Mouse (Mus musculus) testis, adult 2 months (tissue): Measurements from ENCODE around the gene Myl9. TPM values are rescaled to one million over a fixed set of nuclear protein-coding genes. Genes with fewer than 3 reads are reported as not detected.
A peak's percentile ranks its signal among the peaks of the same experiment; 100 is the strongest.
"Not testable (repeated sequence)": the region's sequence is repeated elsewhere in the genome, so short reads cannot be mapped to it uniquely, and the experiment has no call there.

Experiments used
- H3K27ac ChIP-seq: fragments of 200-500 bp; 2 replicates; pipeline ENCODE4 v1.5.1; 2012; ENCODE audit warnings: low read depth, low read length; ENCODE audit not compliant: control insufficient read depth, insufficient read depth
- H3K27me3 ChIP-seq: fragments of 200-500 bp; 2 replicates; pipeline ENCODE4 v1.6.1; 2012; ENCODE audit warnings: mild to moderate bottlenecking, low read length, moderate library complexity; ENCODE audit not compliant: control insufficient read depth, insufficient read depth
- H3K36me3 ChIP-seq: fragments of 200-500 bp; 2 replicates; pipeline ENCODE4 v1.6.1; 2012; ENCODE audit warnings: mild to moderate bottlenecking, low read length; ENCODE audit not compliant: control insufficient read depth, insufficient read depth
- H3K4me1 ChIP-seq: fragments of 200-500 bp; 2 replicates; pipeline ENCODE4 v1.6.1; 2012; ENCODE audit warnings: low read length; ENCODE audit not compliant: control insufficient read depth, insufficient read depth
- H3K4me3 ChIP-seq: fragments of 200-500 bp; 2 replicates; pipeline ENCODE4 v1.5.1; 2012; ENCODE audit warnings: low read depth, mild to moderate bottlenecking, low read length, moderate library complexity, mixed read lengths; ENCODE audit not compliant: control insufficient read depth
- CTCF ChIP-seq: fragments of 200-500 bp; IDR thresholded peaks from 2 replicates; pipeline ENCODE4 v1.5.1; 2012; ENCODE audit warnings: low read depth, mild to moderate bottlenecking, inconsistent platforms, low read length, moderate library complexity; ENCODE audit not compliant: control insufficient read depth, insufficient read depth, insufficient replicate concordance
- POLR2A ChIP-seq: fragments of 200-500 bp; IDR thresholded peaks from 2 replicates; pipeline ENCODE4 v1.6.1; 2012; ENCODE audit warnings: low read depth, mild to moderate bottlenecking, inconsistent platforms, low read length, moderate library complexity; ENCODE audit not compliant: control insufficient read depth
- polyA plus RNA-seq: library from polyadenylated mRNA; depleted of rRNA; stranded (reverse); fragments of >200 nt; gene quantifications from 2 replicates; pipeline ENCODE4 v1.2.3, GENCODE M21; 2012

Gene Myl9
- polyA plus RNA-seq, 1 experiment, result 68.0 TPM

DNA sequence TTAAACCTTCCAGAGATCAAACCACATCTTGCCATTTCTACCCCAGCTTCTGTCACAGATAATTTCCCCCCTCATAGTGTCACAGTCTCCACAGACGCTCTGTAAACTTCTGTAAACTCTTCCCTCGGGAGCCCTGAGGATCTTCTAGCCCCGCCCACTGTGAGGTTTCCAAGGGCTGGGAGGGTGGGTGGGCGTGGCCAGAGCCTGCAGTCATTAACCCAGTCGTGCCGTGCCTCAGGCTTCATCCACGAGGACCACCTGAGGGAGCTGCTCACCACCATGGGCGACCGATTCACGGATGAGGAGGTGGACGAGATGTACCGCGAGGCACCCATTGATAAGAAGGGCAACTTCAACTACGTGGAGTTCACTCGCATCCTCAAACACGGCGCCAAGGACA lies 5.5 kb downstream of the Myl9 start:
- Histone ChIP-seq H3K36me3 (no peaks in the 10 kb centered on the region), H3K4me3 (peak overlapping the region; percentile 12), H3K4me1 (peaks cover 16% of the 10 kb centered on the region), H3K27me3 (no peaks in the 10 kb centered on the region), H3K27ac (peak overlapping the region; percentile 18; the same call in 1 of the 2 replicates)
- no peak for TF ChIP-seq POLR2A
- TF ChIP-seq CTCF, result no peak

DNA sequence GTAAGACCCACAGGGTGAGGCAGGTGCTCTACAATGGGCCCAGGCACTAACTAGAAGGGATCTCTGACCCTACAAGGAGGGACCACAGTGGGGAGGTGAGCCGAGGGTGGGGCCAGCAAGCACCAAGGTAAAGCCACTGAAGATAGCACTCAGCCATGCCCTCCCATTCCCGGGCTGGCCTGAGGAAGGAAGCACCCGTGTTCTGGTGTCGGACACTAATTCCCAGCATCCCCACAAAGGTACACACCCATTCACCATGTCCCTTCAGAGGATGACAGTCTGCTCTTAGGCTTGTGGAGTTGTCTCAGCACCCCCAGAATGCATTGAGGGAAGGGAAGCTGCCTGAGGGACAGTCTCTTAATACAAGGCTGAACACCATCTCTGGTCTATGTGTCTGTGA lies 6.1 kb downstream of the Myl9 start:
- no peaks in the 10 kb centered on the region for H3K27me3 ChIP-seq
- H3K27ac ChIP-seq, result no peak overlapping the region
- TF ChIP-seq CTCF (no peak), POLR2A (no peak)
- H3K4me3 ChIP-seq, result peak overlapping the region; percentile 12; the same call in 1 of the 2 replicates
- peaks cover 15% of the 10 kb centered on the region for H3K4me1 ChIP-seq
- H3K36me3 ChIP-seq, result no peaks in the 10 kb centered on the region

DNA sequence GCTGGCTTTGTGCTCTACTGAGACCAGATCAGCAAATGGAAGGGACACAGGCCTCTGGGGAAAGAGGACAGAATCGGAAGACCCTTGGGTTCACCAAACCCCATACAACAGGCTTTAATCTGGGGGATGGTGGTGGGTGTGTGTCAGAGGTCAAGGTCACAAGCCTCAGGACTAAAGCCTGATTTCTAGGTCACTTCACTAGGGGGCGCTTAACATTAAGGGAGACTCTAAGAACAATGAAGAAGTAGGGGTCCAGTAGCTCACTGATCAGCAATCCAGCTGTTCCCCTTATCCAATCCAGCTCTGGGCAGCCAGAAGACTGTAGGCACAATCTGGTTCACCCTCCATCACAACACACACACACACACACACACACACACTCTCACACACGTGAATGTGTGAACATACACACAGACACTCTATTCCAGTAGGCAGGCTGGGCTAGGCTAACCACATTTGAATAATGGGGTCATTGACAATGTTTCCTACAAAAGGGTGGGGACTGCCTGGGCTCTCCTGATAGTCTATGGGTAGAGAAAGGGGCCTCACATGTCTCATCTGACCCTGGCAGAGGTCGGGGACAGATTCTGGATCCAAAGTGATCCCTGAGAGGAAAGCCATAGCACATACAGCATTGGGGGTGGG lies 6.7 kb downstream of the Myl9 start:
- H3K27ac ChIP-seq, result no peak overlapping the region
- TF ChIP-seq CTCF, result no peak
- H3K4me1 ChIP-seq, result peaks cover 15% of the 10 kb centered on the region
- no peak overlapping the region for H3K4me3 ChIP-seq
- no peaks in the 10 kb centered on the region for H3K36me3 ChIP-seq
- H3K27me3 ChIP-seq, result no peaks in the 10 kb centered on the region

GRCm38 (mm10) chr2:156782481-156783348 lies 7.5 kb downstream of the Myl9 start:
- H3K4me3 ChIP-seq, result no peak overlapping the region
- H3K27me3 ChIP-seq, result no peaks in the 10 kb centered on the region
- no peaks in the 10 kb centered on the region for H3K36me3 ChIP-seq
- peak overlapping the region; percentile 52 for H3K27ac ChIP-seq
- no peak for TF ChIP-seq CTCF
- TF ChIP-seq POLR2A, result no peak
- H3K4me1 ChIP-seq, result peaks cover 15% of the 10 kb centered on the region

DNA sequence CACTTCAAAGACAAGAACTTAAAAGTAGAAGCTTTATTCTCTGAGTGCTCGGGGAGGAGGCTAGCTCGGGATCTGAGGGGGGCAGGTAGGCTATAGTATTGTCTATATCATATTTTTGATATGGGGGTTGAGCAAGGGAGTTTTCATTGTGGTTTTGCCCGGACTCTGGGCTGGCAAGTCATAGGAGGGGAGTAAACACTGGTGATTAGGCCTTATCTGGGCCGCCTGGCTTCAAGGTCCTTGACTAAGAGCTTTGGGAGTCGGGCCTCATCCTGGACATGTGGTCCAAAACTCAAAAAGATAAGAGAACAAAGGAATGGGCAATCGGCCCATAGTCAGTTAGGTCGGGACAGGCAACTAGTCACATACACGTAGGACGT lies 8.1 kb downstream of the Myl9 start:
- H3K27me3 ChIP-seq, result no peaks in the 10 kb centered on the region
- H3K4me1 ChIP-seq, result peaks cover 15% of the 10 kb centered on the region
- no peak overlapping the region for H3K4me3 ChIP-seq
- H3K36me3 ChIP-seq, result no peaks in the 10 kb centered on the region
- peak overlapping the region; percentile 52; the same call in 1 of the 2 replicates for H3K27ac ChIP-seq
- no peak for TF ChIP-seq POLR2A
- TF ChIP-seq CTCF, result no peak

DNA sequence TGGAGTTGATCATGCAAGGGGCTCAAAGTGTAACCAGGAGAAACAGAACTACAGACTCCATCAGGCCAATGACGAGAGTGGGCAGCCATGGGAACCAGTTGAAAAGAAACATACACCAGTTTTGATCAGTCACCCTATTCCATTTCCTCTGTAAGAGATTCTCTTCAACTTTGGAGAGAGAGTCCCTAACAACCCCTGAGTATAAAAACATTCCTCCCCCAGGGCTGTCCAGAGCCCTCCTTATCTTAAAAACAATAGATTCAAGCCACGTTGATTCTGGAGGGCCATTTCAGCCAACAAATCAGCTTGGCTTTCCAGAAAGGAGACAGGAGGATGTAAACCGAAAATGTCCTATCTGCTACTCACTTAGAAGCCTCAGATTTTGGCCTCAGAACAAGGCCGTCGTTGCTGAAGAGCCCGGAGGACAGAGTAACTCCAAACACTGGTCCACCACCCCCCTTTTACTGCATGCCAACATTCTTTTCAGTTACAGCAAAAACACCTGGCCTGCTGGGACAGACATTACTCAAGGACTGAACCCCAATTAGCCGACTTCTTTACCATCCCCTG lies 8.9 kb downstream of the Myl9 start:
- H3K27me3 ChIP-seq, result no peaks in the 10 kb centered on the region
- H3K27ac ChIP-seq, result peak overlapping the region; percentile 37
- H3K36me3 ChIP-seq, result no peaks in the 10 kb centered on the region
- H3K4me1 ChIP-seq, result peaks cover 15% of the 10 kb centered on the region
- no peak overlapping the region for H3K4me3 ChIP-seq
- no peak for TF ChIP-seq CTCF
- no peak for TF ChIP-seq POLR2A

- H3K27me3 ChIP-seq, result no peaks in the 10 kb centered on the region
- TF ChIP-seq CTCF (no peak), POLR2A (no peak)
- no peak overlapping the region for H3K4me3 ChIP-seq
- H3K27ac ChIP-seq, result no peak overlapping the region
- no peaks in the 10 kb centered on the region for H3K36me3 ChIP-seq
- H3K4me1 ChIP-seq, result peaks cover 15% of the 10 kb centered on the region
These were observed 9.7 kb downstream of the Myl9 start for GRCm38 (mm10) chr2:156784891-156785290.

- H3K4me3 ChIP-seq, H3K36me3 ChIP-seq, H3K4me1 ChIP-seq, H3K27me3 ChIP-seq, H3K27ac ChIP-seq: not testable (repeated sequence)
These were observed 11.1 kb downstream of the Myl9 start for GRCm38 (mm10) chr2:156786369-156786768.
